Mouse (Mus musculus) liver, embryonic 12.5 days (tissue): Measurements from ENCODE around the gene Trp53i11. TPM values are rescaled to one million over a fixed set of nuclear protein-coding genes. Genes with fewer than 3 reads are reported as not detected.

ENCODE experiments used
- ATAC-seq: fragments of 200-750 bp; cut with Nextera tagmentation; 2 replicates; pipeline ENCODE4 v1.8.0; 2017; ENCODE audit warnings: moderate number of reproducible peaks, mild to moderate bottlenecking, moderate library complexity
- H3K27ac ChIP-seq: fragments of 300-500 bp; sonication (generic); 2 replicates; pipeline ENCODE4 v1.5.1; 2016; ENCODE audit warnings: mild to moderate bottlenecking
- H3K27me3 ChIP-seq: fragments of 300-500 bp; sonication (generic); replicated peaks from 2 replicates; pipeline ENCODE4 v1.6.1; 2016; ENCODE audit warnings: mild to moderate bottlenecking, moderate library complexity
- H3K36me3 ChIP-seq: fragments of 300-500 bp; sonication (generic); 2 replicates; pipeline ENCODE4 v1.6.1; 2016; ENCODE audit warnings: mild to moderate bottlenecking, moderate library complexity
- H3K4me1 ChIP-seq: fragments of 300-500 bp; sonication (generic); 2 replicates; pipeline ENCODE4 v1.6.1; 2016
- H3K4me2 ChIP-seq: fragments of 300-500 bp; sonication (generic); 2 replicates; pipeline ENCODE4 v1.6.1; 2016; ENCODE audit warnings: mild to moderate bottlenecking, moderate library complexity
- H3K4me3 ChIP-seq: fragments of 300-500 bp; sonication (generic); 2 replicates; pipeline ENCODE4 v1.5.1; 2016; ENCODE audit warnings: mild to moderate bottlenecking, moderate library complexity
- H3K9ac ChIP-seq: fragments of 300-500 bp; sonication (generic); 2 replicates; pipeline ENCODE4 v1.6.1; 2016; ENCODE audit warnings: mild to moderate bottlenecking, moderate library complexity
- H3K9me3 ChIP-seq: fragments of 300-500 bp; sonication (generic); replicated peaks from 2 replicates; pipeline ENCODE4 v1.6.1; 2016; ENCODE audit warnings: mild to moderate bottlenecking, moderate library complexity
- WGBS: fragments of 180-500 bp; shearing (Covaris S2); methylation state at CpG from one replicate; pipeline ENCODE4 v1.1.7; 2016; ENCODE audit not compliant: insufficient replicate concordance; 5-methylcytosine and 5-hydroxymethylcytosine counted together
- polyA plus RNA-seq: library from polyadenylated mRNA; unstranded; fragments of >200 nt; fragmentation: Nextera tagmentation; extraction: Ambion mirVana; gene quantifications from 2 replicates; pipeline ENCODE4 v1.2.1, GENCODE M21; 2016

Trp53i11 gene
- polyA plus RNA-seq, 1 experiment from 2014 or later, result 2.6 TPM

- no peaks in the 10 kb centered on the region for H3K36me3 ChIP-seq
- peak overlapping the region; percentile 54 for H3K4me3 ChIP-seq
- WGBS, result 7% methylated on average over 19 of the region's 19 CpGs
- no peaks in the 10 kb centered on the region for H3K9me3 ChIP-seq
- no peak for ATAC-seq
- H3K9ac ChIP-seq, result no peak overlapping the region
- no peak overlapping the region for H3K27ac ChIP-seq
- H3K4me2 ChIP-seq, result peak overlapping the region; percentile 76
- peaks cover 21% of the 10 kb centered on the region for H3K4me1 ChIP-seq
- H3K27me3 ChIP-seq, result peaks cover 82% of the 10 kb centered on the region
Measured at GRCm38 (mm10) chr2:93188761-93189458, 1.6 kb downstream of the Trp53i11 start.

- H3K36me3 ChIP-seq, result no peaks in the 10 kb centered on the region
- no peaks in the 10 kb centered on the region for H3K9me3 ChIP-seq
- ATAC-seq, result no peak
- H3K27me3 ChIP-seq, result peaks cover 72% of the 10 kb centered on the region
- H3K9ac ChIP-seq, result no peak overlapping the region
- H3K4me3 ChIP-seq, result no peak overlapping the region
- peaks cover 21% of the 10 kb centered on the region for H3K4me1 ChIP-seq
- no peak overlapping the region for H3K27ac ChIP-seq
- 21% methylated on average over 9 of the region's 9 CpGs for WGBS
- no peak overlapping the region for H3K4me2 ChIP-seq
Measured at GRCm38 (mm10) chr2:93190771-93191487, 3.6 kb downstream of the Trp53i11 start.

- Histone ChIP-seq H3K4me2 (no peak overlapping the region), H3K4me3 (no peak overlapping the region), H3K4me1 (peaks cover 21% of the 10 kb centered on the region), H3K9me3 (no peaks in the 10 kb centered on the region), H3K27me3 (peaks cover 70% of the 10 kb centered on the region), H3K27ac (no peak overlapping the region), H3K9ac (no peak overlapping the region), H3K36me3 (no peaks in the 10 kb centered on the region)
- 61% methylated on average over 14 of the region's 14 CpGs for whole genome bisulfite sequencing
- no peak for ATAC-seq
Measured at GRCm38 (mm10) chr2:93191488-93192181, 4.3 kb downstream of the Trp53i11 start.

- WGBS, result 39% methylated on average over 9 of the region's 9 CpGs
- Histone ChIP-seq H3K9me3 (no peaks in the 10 kb centered on the region), H3K27me3 (peaks cover 70% of the 10 kb centered on the region), H3K4me3 (no peak overlapping the region), H3K9ac (no peak overlapping the region), H3K4me2 (no peak overlapping the region), H3K36me3 (no peaks in the 10 kb centered on the region), H3K4me1 (peaks cover 21% of the 10 kb centered on the region), H3K27ac (no peak overlapping the region)
- no peak for ATAC-seq
Measured at GRCm38 (mm10) chr2:93192182-93192560, 4.8 kb downstream of the Trp53i11 start.

GRCm38 (mm10) chr2:93192671-93193080, 5.3 kb downstream of the Trp53i11 start:
- Histone ChIP-seq H3K9ac (no peak overlapping the region), H3K4me2 (no peak overlapping the region), H3K9me3 (no peaks in the 10 kb centered on the region), H3K4me1 (peaks cover 16% of the 10 kb centered on the region), H3K27me3 (peaks cover 67% of the 10 kb centered on the region), H3K36me3 (no peaks in the 10 kb centered on the region), H3K27ac (no peak overlapping the region), H3K4me3 (no peak overlapping the region)
- 4% methylated on average over 6 of the region's 6 CpGs for WGBS
- no peak for ATAC-seq

GRCm38 (mm10) chr2:93193806-93194205, 6.5 kb downstream of the Trp53i11 start:
- H3K4me1 ChIP-seq, result peaks cover 16% of the 10 kb centered on the region

GRCm38 (mm10) chr2:93198846-93199245, 11.5 kb downstream of the Trp53i11 start:
- Histone ChIP-seq H3K9ac (no peak overlapping the region), H3K27ac (no peak overlapping the region), H3K9me3 (no peaks in the 10 kb centered on the region), H3K4me3 (no peak overlapping the region), H3K4me1 (peaks cover 5% of the 10 kb centered on the region; the same call in 1 of the 2 replicates), H3K36me3 (no peaks in the 10 kb centered on the region), H3K4me2 (no peak overlapping the region), H3K27me3 (peaks cover 23% of the 10 kb centered on the region; the same call in 1 of the 2 replicates)
- 17% methylated on average over 3 of the region's 3 CpGs for WGBS
- ATAC-seq, result peak; percentile 40; the same call in 1 of the 2 replicates

More at GRCm38 (mm10) chr2:93193806-93194205, 6.5 kb downstream of the Trp53i11 start:
- Histone ChIP-seq H3K27me3 (peaks cover 56% of the 10 kb centered on the region), H3K4me2 (no peak overlapping the region), H3K9ac (no peak overlapping the region), H3K9me3 (no peaks in the 10 kb centered on the region), H3K36me3 (no peaks in the 10 kb centered on the region), H3K4me3 (no peak overlapping the region), H3K27ac (no peak overlapping the region)
- 37% methylated on average over 4 of the region's 4 CpGs for WGBS
- no peak for ATAC-seq

- Histone ChIP-seq H3K36me3 (no peaks in the 10 kb centered on the region), H3K9ac (no peak overlapping the region), H3K4me3 (no peak overlapping the region), H3K27ac (no peak overlapping the region), H3K27me3 (peaks cover 23% of the 10 kb centered on the region; the same call in 1 of the 2 replicates), H3K9me3 (no peaks in the 10 kb centered on the region), H3K4me1 (peaks cover 5% of the 10 kb centered on the region; the same call in 1 of the 2 replicates), H3K4me2 (no peak overlapping the region)
- WGBS, result 36% methylated on average over 13 of the region's 13 CpGs
- ATAC-seq, result peak; percentile 27
Measured at GRCm38 (mm10) chr2:93199531-93199974, 12.2 kb downstream of the Trp53i11 start.

- H3K9ac ChIP-seq, result no peak overlapping the region
- no peak for ATAC-seq
- peaks cover 13% of the 10 kb centered on the region; the same call in 1 of the 2 replicates for H3K27me3 ChIP-seq
- 60% methylated on average over 10 of the region's 10 CpGs for WGBS
- no peak overlapping the region for H3K4me3 ChIP-seq
- no peaks in the 10 kb centered on the region for H3K36me3 ChIP-seq
- no peak overlapping the region for H3K4me2 ChIP-seq
- peaks cover 5% of the 10 kb centered on the region; the same call in 1 of the 2 replicates for H3K4me1 ChIP-seq
- no peaks in the 10 kb centered on the region for H3K9me3 ChIP-seq
- no peak overlapping the region for H3K27ac ChIP-seq
Measured at GRCm38 (mm10) chr2:93200681-93201340, 13.5 kb downstream of the Trp53i11 start.

- no peak overlapping the region for H3K27ac ChIP-seq
- H3K4me2 ChIP-seq, result no peak overlapping the region
- ATAC-seq, result no peak
- H3K9me3 ChIP-seq, result no peaks in the 10 kb centered on the region
- H3K9ac ChIP-seq, result no peak overlapping the region
- H3K4me1 ChIP-seq, result peaks cover 5% of the 10 kb centered on the region; the same call in 1 of the 2 replicates
- no peaks in the 10 kb centered on the region for H3K36me3 ChIP-seq
- peaks cover 3% of the 10 kb centered on the region; the same call in 1 of the 2 replicates for H3K27me3 ChIP-seq
- H3K4me3 ChIP-seq, result no peak overlapping the region
- WGBS, result 75% methylated on average over 3 of the region's 3 CpGs
Measured at GRCm38 (mm10) chr2:93201997-93202396, 14.6 kb downstream of the Trp53i11 start.

GRCm38 (mm10) chr2:93202782-93203181, 15.4 kb downstream of the Trp53i11 start:
- Histone ChIP-seq H3K36me3 (no peaks in the 10 kb centered on the region), H3K27me3 (no peaks in the 10 kb centered on the region; the same call in 1 of the 2 replicates), H3K4me3 (no peak overlapping the region), H3K27ac (no peak overlapping the region), H3K4me1 (peaks cover 5% of the 10 kb centered on the region; the same call in 1 of the 2 replicates), H3K4me2 (no peak overlapping the region), H3K9ac (no peak overlapping the region), H3K9me3 (no peaks in the 10 kb centered on the region)
- 26% methylated on average over 1 of the region's 1 CpGs for WGBS
- ATAC-seq, result no peak
